Mouse (Mus musculus): ENCODE data around the gene Clec14a. TPM values are rescaled to one million over a fixed set of nuclear protein-coding genes. Genes with fewer than 3 reads are reported as not detected.
"Not testable (repeated sequence)": the region's sequence is repeated elsewhere in the genome, so short reads cannot be mapped to it uniquely, and the experiment has no call there.

Clec14a gene
- total RNA-seq (2014; rRNA removed; ENCODE audit: low replicate concordance): 30.8 and 34.3 TPM in 2 replicates
- polyA plus RNA-seq (2015; fragmentation: Nextera tagmentation; extraction: Ambion mirVana): 16.0 and 16.1 TPM in 2 replicates

DNA sequence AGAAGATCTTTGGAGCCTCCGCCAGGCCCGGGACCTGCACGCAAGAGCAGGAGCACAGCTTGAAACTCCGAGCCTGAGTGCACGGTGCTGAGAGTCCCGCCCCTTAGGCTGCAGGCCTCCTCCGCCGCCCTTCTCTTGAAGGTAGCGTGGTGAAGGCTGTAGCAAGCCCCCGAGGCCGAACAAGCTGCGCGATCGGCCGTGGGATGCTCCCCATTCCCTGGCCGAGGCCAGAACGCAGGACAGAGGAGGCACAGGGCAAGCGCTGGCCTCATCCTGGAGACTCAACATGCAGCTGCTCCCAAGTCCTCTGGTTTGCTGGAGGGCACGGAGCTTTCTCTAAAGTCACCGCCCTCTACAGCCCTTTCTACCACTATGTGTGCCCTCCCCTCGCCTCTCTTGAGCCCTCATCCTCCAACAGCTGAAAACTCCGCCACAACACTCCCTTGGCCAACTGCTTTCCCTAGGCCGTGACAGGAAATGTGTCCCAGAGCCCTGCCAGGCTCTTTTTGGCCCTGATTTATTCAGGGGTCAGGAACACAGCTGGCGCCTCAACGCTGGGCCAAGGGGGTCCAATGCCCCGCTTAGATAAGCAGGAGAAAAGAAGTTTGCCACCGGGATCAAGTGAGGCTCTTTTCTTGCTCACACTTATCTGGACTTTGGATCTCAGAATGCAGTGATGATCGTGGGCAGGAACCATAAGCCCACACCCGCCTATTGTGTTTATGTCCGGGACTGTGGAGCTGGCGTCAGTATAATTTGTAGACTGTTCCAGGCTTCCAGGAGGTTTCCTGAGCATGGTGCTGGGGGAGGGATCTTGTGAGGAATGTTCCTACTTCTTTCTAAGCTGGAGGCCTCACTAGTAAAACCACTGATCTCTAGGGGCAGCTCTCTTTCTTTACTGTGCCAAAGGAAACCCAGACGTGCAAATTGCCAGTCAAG, at the start of gene Clec14a:
Gene Clec14a, minus strand, starts transcription at position 728 of the 939 bp plus-strand sequence.
- no peaks in the 10 kb centered on the region for H3K27me3 ChIP-seq (ENCODE audit: control insufficient read depth, insufficient read depth, low read length)
- H3K27ac ChIP-seq (ENCODE audit: low read depth): peak within 1 kb of the TSS; percentile 94
- peak; percentile 88 for ATAC-seq (ENCODE audit: insufficient read depth, low read depth)
- peak within 1 kb of the TSS; percentile 85 for H3K4me2 ChIP-seq (ENCODE audit: low read depth, low read length)
- 9% methylated on average over 32 of the region's 32 CpGs for WGBS
- H3K4me3 ChIP-seq (ENCODE audit: low read depth, low read length): peak within 1 kb of the TSS; percentile 57
- peak within 1 kb of the TSS; percentile 58 for H3K9ac ChIP-seq (replicated peaks; ENCODE audit: low read depth, low read length)
- DNase-seq (ENCODE audit: low spot score): peak; percentile 77
- no peaks in the 10 kb centered on the region for H3K9me3 ChIP-seq (replicated peaks; ENCODE audit: control insufficient read depth, low read length)
- no peaks in the 10 kb centered on the region for H3K36me3 ChIP-seq (replicated peaks; ENCODE audit: control insufficient read depth, insufficient read depth, low read length)
- H3K4me1 ChIP-seq (ENCODE audit: control insufficient read depth, insufficient read depth): no peaks in the 10 kb centered on the region
- TF ChIP-seq CTCF (IDR thresholded peaks at IDR 0.05; ENCODE audit: low read depth): no peak
- TF ChIP-seq EP300 (IDR thresholded peaks at IDR 0.05; ENCODE audit: low read depth): peak; percentile 43

DNA sequence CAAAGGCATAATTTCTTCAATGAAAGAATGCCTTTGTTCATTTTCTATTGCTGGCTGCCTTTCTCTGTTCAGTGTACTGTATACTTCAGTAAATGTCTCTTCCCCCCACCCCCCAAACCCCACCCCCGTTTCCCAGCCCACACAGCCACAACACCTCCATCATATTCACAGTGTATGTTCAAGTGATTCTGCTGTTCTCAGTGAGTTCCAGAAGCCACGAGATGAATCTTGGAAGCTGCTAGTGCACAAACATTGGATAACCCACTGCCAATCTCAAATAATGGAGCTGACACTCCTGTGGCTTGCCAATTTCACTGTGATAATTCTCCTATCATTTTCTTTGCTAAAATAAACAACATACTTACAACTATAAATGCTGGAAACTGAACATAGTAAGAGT, 38.7 kb upstream of the Clec14a start:
- DNase-seq (ENCODE audit: low spot score) (no peak), ATAC-seq (ENCODE audit: insufficient read depth, low read depth) (no peak)
- Histone ChIP-seq H3K27me3 (ENCODE audit: control insufficient read depth, insufficient read depth, low read length) (no peaks in the 10 kb centered on the region), H3K9me3 (replicated peaks; ENCODE audit: control insufficient read depth, low read length) (no peaks in the 10 kb centered on the region), H3K4me3 (ENCODE audit: low read depth, low read length) (no peak overlapping the region), H3K4me1 (ENCODE audit: control insufficient read depth, insufficient read depth) (no peaks in the 10 kb centered on the region), H3K4me2 (ENCODE audit: low read depth, low read length) (no peak overlapping the region), H3K27ac (ENCODE audit: low read depth) (no peak overlapping the region), H3K36me3 (replicated peaks; ENCODE audit: control insufficient read depth, insufficient read depth, low read length) (no peaks in the 10 kb centered on the region), H3K9ac (replicated peaks; ENCODE audit: low read depth, low read length) (no peak overlapping the region)
- no peak for TF ChIP-seq CTCF (IDR thresholded peaks at IDR 0.05; ENCODE audit: low read depth)
- WGBS: 51% methylated on average over 2 of the region's 2 CpGs

DNA sequence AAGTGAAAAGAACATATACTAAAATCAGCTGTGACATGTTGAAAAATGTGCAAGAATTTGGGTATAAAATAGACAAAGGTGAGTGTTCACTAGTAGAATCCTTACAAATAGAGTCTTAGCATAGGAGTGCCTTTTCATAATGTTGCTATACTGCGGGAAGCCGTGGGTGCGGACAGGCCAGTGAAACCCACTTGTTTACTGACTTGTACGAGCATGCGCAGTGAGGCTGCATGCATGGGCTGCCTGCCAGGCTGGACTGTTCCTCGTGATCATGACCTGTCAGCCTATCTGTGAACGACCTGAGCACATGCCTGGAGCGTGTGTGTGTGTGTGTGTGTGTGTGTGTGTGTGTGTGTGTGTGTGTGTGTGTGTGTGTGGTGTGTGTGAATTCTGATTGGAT, 37.3 kb upstream of the Clec14a start:
- H3K4me3 ChIP-seq (ENCODE audit: low read depth, low read length); H3K9ac ChIP-seq (replicated peaks; ENCODE audit: low read depth, low read length); H3K27me3 ChIP-seq (ENCODE audit: control insufficient read depth, insufficient read depth, low read length); H3K4me2 ChIP-seq (ENCODE audit: low read depth, low read length); ATAC-seq (ENCODE audit: insufficient read depth, low read depth); H3K4me1 ChIP-seq (ENCODE audit: control insufficient read depth, insufficient read depth); H3K27ac ChIP-seq (ENCODE audit: low read depth); H3K9me3 ChIP-seq (replicated peaks; ENCODE audit: control insufficient read depth, low read length); DNase-seq (ENCODE audit: low spot score); H3K36me3 ChIP-seq (replicated peaks; ENCODE audit: control insufficient read depth, insufficient read depth, low read length): not testable (repeated sequence)
- WGBS: 45% methylated on average over 8 of the region's 8 CpGs

DNA sequence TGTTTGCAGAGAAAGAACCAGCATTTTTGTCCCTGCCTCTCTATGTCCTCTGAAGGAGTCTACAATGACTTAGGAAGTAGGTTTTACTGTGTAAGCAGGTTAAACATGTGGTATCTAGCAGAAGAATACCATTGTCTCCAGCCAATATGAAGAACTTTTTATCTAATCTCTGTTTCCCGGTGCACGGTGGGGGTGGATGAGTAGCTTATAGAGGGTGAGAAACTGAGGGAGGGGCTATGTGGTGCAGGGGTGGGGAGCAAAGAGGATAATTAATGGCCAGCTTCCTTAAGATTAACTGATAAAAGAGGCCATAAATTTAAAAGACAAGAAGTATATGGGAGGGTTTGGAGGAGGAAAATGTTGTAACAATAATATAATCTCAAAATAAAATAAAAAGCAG, 36.5 kb upstream of the Clec14a start:
- Histone ChIP-seq H3K4me2 (ENCODE audit: low read depth, low read length) (no peak overlapping the region), H3K27ac (ENCODE audit: low read depth) (no peak overlapping the region), H3K4me1 (ENCODE audit: control insufficient read depth, insufficient read depth) (no peaks in the 10 kb centered on the region), H3K9ac (replicated peaks; ENCODE audit: low read depth, low read length) (no peak overlapping the region), H3K4me3 (ENCODE audit: low read depth, low read length) (no peak overlapping the region), H3K9me3 (replicated peaks; ENCODE audit: control insufficient read depth, low read length) (no peaks in the 10 kb centered on the region), H3K36me3 (replicated peaks; ENCODE audit: control insufficient read depth, insufficient read depth, low read length) (no peaks in the 10 kb centered on the region), H3K27me3 (ENCODE audit: control insufficient read depth, insufficient read depth, low read length) (no peaks in the 10 kb centered on the region)
- TF ChIP-seq EP300 (IDR thresholded peaks at IDR 0.05; ENCODE audit: low read depth) (no peak), CTCF (IDR thresholded peaks at IDR 0.05; ENCODE audit: low read depth) (no peak)
- DNase-seq (ENCODE audit: low spot score): no peak
- ATAC-seq (ENCODE audit: insufficient read depth, low read depth): no peak
- 9% methylated on average over 2 of the region's 2 CpGs for WGBS

DNA sequence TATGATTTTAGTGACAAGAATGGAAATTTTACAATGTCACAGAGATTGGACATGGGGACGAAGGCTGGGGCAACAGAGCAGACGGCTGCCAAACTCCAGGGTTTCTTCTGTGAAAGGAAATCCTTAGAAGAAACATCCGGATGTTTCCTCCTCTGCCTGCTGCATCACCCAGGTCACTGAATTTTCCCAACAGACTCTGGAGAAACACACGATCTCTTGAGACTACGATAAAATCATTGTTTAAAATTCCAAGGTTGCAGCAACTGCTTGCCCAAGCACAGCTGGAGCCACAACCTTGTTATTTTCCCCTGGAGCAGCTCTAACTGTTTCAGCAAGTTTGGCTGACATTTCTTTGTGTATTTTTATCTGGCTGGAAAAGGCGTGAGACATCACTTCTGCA, 27.9 kb upstream of the Clec14a start:
- no peak overlapping the region for H3K9ac ChIP-seq (replicated peaks; ENCODE audit: low read depth, low read length)
- no peak for TF ChIP-seq EP300 (IDR thresholded peaks at IDR 0.05; ENCODE audit: low read depth)
- no peak for TF ChIP-seq CTCF (IDR thresholded peaks at IDR 0.05; ENCODE audit: low read depth)
- ATAC-seq (ENCODE audit: insufficient read depth, low read depth) (no peak), DNase-seq (ENCODE audit: low spot score) (peak; percentile 16)
- H3K4me3 ChIP-seq (ENCODE audit: low read depth, low read length): no peak overlapping the region
- no peaks in the 10 kb centered on the region for H3K27me3 ChIP-seq (ENCODE audit: control insufficient read depth, insufficient read depth, low read length)
- no peaks in the 10 kb centered on the region for H3K4me1 ChIP-seq (ENCODE audit: control insufficient read depth, insufficient read depth)
- H3K4me2 ChIP-seq (ENCODE audit: low read depth, low read length): no peak overlapping the region
- no peaks in the 10 kb centered on the region for H3K9me3 ChIP-seq (replicated peaks; ENCODE audit: control insufficient read depth, low read length)
- peak overlapping the region; percentile 31; the same call in 1 of the 2 replicates for H3K27ac ChIP-seq (ENCODE audit: low read depth)
- WGBS: 47% methylated on average over 6 of the region's 6 CpGs
- H3K36me3 ChIP-seq (replicated peaks; ENCODE audit: control insufficient read depth, insufficient read depth, low read length): no peaks in the 10 kb centered on the region
